Mouse (Mus musculus): ENCODE data around the gene Gpld1.
A peak's percentile ranks its signal among the peaks of the same experiment; 100 is the strongest.
"Not testable (repeated sequence)": the region's sequence is repeated elsewhere in the genome, so short reads cannot be mapped to it uniquely, and the experiment has no call there.

The Gpld1 gene

GRCm38 (mm10) chr13:24948870-24949269, 5.9 kb downstream of the Gpld1 start:
- no peak for DNase-seq

DNA sequence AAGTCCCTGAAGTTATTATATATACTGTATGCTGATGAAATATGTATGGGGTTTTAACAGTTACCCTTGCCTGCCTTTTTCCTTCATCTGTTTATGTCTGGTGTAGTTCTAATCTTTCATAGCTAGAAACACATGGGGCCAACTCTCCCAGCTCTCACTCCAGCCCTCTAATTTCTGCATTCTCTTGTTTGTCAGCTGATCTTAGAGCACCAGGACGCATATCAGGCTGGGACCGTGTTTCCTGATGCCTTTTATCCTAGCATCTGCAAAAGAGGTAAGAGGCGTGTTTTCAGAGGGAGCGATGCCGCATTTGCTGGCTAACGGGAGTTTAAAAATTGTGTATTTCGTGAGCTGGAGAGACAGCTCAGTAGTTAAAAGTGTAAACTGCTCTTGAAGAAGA, 9.7 kb downstream of the Gpld1 start:
- DNase-seq = no peak

GRCm38 (mm10) chr13:24955091-24955490, 12.1 kb downstream of the Gpld1 start:
- DNase-seq = no peak

- DNase-seq = no peak
These were observed 12.5 kb downstream of the Gpld1 start for GRCm38 (mm10) chr13:24955500-24955899.

GRCm38 (mm10) chr13:24958671-24959070, 15.7 kb downstream of the Gpld1 start:
- no peak for DNase-seq

DNA sequence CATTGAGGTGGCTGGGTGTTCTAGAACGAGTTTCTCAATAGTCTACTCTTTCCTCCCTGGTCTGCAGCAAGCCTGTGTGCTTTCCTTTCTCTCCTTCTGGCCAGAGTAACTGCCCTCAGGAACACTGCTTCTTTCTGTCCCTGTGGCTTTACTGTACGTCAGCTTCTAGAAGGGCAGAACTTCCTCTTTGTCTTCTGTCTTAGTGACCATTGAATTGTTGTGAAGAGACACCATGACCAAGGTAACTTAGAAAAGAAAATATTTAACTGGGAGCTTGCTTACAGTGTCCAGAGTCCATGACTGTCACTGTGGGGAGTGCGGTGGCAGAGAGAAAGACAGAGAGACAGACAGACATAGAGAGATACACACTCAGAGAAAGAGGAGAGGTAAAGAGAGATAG, 17.1 kb downstream of the Gpld1 start:
- no peak for DNase-seq

- no peak for DNase-seq
These were observed 19.2 kb downstream of the Gpld1 start for GRCm38 (mm10) chr13:24962119-24962518.

- DNase-seq = peak; percentile 30
These were observed 22.3 kb downstream of the Gpld1 start for GRCm38 (mm10) chr13:24965130-24965845.

GRCm38 (mm10) chr13:24965846-24966201, 22.9 kb downstream of the Gpld1 start:
- DNase-seq = no peak

DNA sequence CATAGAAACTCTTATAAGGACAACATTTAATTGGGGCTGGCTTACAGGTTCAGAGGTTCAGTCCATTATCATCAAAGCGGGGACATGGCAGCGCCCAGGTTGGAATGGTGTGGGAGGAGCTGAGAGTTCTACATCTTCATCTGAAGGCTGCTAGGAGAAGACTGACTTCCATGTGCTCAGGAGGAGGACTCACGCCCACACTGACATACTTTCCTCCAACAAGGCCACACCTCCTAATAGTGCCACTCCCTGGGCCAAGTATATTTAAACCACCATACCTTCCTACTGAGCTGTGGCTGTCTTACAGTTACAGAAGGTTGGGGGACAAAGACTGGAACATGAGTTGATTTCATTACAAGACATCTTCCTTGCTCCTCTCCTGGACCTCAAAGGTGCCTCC, 28.8 kb downstream of the Gpld1 start:
- not testable (repeated sequence) for DNase-seq

- DNase-seq = no peak
These were observed 33.4 kb downstream of the Gpld1 start for GRCm38 (mm10) chr13:24976384-24976783.

DNA sequence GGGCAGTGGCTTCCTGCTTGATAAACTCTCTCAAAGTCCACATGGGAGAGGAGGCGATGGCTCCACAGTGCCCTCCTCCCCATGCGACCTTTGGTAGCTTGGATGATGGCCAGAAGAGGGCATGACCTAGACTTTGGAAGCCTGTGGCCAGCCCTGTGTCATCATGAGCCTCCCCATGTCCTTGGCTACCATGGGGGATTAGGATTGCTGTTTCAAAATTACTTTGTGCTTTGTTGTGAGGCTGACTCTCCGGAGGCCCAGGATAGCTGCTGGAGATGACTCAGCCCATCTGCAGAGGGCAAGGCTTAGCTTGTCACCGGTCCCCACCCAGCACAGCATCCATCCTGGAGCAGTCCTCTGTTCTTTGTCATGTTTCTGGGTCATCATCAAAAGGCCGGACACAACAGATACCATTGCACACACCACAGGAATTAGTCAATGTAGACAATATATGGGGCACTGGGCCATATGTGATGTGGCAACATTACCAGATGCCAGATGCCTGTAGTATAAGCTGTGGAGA, 34.9 kb downstream of the Gpld1 start:
- no peak for DNase-seq

- DNase-seq = peak; percentile 28
These were observed 38.1 kb downstream of the Gpld1 start for GRCm38 (mm10) chr13:24981031-24981430.

GRCm38 (mm10) chr13:24985435-24985834, 42.5 kb downstream of the Gpld1 start:
- no peak for DNase-seq

GRCm38 (mm10) chr13:24988391-24988790, 45.4 kb downstream of the Gpld1 start:
- peak; percentile 77 for DNase-seq

DNA sequence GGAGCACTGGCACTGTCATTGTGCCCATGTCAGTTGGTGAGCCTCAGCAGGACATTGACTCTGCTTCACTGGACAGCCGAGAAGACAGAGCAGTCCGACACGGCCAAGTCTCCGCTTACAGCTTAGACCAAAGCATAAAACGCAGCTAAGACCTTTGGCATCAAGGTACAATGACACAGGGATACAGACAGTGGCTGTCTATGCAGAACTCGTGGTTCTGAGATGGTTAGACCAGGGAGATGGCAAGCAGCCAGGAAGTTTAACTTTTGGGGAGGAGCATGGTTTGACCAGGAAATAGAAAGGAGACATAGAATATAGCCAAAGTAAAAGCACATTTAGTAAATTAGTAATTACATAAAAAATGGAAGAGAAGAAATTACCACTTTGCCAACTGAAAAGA, 46.1 kb downstream of the Gpld1 start:
- no peak for DNase-seq

GRCm38 (mm10) chr13:24993160-24993559, 50.2 kb downstream of the Gpld1 start:
- DNase-seq = no peak

GRCm38 (mm10) chr13:24999538-24999937, 56.6 kb downstream of the Gpld1 start:
- DNase-seq = no peak

GRCm38 (mm10) chr13:25002965-25003364, 60.0 kb downstream of the Gpld1 start:
- no peak for DNase-seq

DNA sequence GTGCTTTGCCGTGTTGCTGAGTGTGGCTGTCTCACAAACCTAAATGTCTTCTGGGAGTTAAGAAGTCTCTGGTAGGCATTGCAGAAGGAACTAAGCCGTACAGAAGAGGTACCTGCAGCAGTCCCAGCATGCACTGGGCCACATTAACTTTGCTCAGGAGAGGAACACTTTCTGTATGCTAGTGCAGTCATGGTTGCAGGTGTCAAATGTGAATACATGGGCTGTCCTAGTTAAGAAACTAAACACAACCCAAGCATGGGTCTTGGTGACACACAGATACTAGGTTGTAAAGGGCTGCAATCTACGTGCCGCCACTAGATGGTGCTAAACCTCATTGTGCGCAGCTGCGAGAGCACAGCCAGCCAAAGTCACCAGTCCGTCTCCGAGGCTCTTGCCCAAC, 64.2 kb downstream of the Gpld1 start:
- peak; percentile 75 for DNase-seq

- DNase-seq = no peak
These were observed 75.4 kb downstream of the Gpld1 start for GRCm38 (mm10) chr13:25018316-25018715.

DNA sequence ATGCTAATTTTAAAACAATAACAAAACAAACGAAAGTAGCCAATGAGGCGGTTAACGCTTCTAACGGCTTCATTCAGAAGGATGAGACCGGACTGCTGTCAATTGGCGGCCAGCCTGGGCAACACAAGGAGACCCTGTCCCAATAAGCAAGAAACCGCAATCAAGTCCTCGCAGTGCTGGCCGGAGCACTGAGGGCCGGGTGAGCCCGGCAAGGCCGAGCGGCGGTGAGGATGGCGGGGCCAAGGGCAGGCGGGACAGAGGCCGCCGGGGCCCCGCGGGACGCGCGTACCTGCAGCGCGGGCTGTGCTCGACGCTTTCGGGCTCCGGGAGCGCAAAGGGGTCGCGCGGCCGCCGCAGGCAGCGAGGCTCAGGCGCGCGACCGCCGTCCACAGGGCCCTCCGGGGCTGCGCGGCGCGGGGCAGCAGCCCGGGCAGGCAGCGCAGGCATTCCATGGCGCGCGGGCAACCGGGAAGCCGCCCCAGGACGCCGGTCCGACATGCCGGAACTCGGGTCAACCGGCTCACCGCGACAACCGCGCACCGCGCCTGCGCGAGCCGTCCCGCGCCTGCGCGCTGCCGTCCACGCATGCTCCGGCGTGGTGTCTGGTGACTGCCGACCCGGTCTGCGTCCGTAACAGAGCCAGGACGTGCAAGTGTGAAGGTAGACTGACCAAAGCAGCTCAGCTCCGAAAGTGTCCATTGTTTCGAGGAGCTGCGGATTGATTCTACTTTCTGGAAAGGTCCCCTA, 77.0 kb downstream of the Gpld1 start, which contains the start of gene Mrs2:
Gene Mrs2, minus strand, starts transcription at position 587 of the 747 bp plus-strand sequence.
- peak; percentile 89 for DNase-seq

GRCm38 (mm10) chr13:25020540-25020892, 77.6 kb downstream of the Gpld1 start:
- DNase-seq = no peak

DNA sequence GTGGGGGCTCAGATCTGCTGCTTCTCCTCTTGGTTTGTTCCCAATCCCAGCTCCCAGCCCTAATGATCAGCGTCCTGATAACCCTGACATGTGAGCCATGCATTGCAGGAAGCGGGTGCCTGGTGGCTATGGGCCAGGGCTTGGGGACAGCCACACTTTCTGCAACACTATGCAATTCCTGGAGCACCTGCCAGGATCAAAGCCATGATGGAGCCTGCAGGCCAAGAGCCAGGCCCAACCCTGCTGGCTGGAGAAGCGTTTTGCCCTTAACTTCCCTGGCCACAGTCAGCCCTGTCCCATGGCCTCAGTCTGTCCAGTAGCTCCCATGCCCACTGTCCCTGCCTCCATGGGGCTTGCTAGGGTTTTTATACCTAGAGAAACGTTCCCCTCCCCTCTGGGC, 79.4 kb downstream of the Gpld1 start:
- no peak for DNase-seq

All from lung, postnatal 36 days (tissue).